Mouse (Mus musculus) layer of hippocampus, postnatal 10 days (tissue): ENCODE results near the gene Enkd1. TPM values are rescaled to one million over a fixed set of nuclear protein-coding genes. Genes with fewer than 3 reads are reported as not detected.

Experiments used
- DNase-seq, 2 experiments: peaks; one replicate each; pipeline ENCODE4 v3.0.0; 2021; ENCODE audit warnings: low spot score in 2 of 2
- total RNA-seq, 2 experiments: library from RNA; stranded (reverse); gene quantifications; 2 replicates each; pipeline ENCODE4 v1.2.3; 2021

The Enkd1 gene
- total RNA-seq, 2 experiments from 2014 or later: 11.3 to 13.2 TPM

- DNase-seq: no peak
These were observed 22.7 kb downstream of the Enkd1 start for GRCm38 (mm10) chr8:105685325-105685724.

- no peak for DNase-seq
These were observed 30.1 kb downstream of the Enkd1 start for GRCm38 (mm10) chr8:105677891-105678290.

- no peak for DNase-seq
These were observed 46.8 kb downstream of the Enkd1 start for GRCm38 (mm10) chr8:105661167-105661566.

GRCm38 (mm10) chr8:105657641-105658040, 50.4 kb downstream of the Enkd1 start:
- DNase-seq: no peak

Other genes starting within 250 kb of the Enkd1 start
- 10 to 100 TPM; 34.5 to 40.0 TPM for gene Tppp3, start 236.7 kb downstream of the Enkd1 start, total RNA-seq
- gene Zdhhc1, start 211.3 kb downstream of the Enkd1 start, total RNA-seq: 10 to 100 TPM; 17.5 to 20.4 TPM
- under 1 TPM in 1 of 2 experiments, not detected in 1; 0.18 TPM for gene Hsd11b2, start 189.5 kb downstream of the Enkd1 start, total RNA-seq
- gene Atp6v0d1, start 142.2 kb downstream of the Enkd1 start, total RNA-seq: 100 to 1,000 TPM; 298 to 305 TPM
- 10 to 100 TPM; 73.6 to 81.2 TPM for gene Ripor1, start 103.0 kb downstream of the Enkd1 start, total RNA-seq
- gene Ctcf, start 71.6 kb downstream of the Enkd1 start, total RNA-seq: 10 to 100 TPM; 63.6 to 67.7 TPM
- gene Agrp, start 70.8 kb downstream of the Enkd1 start, total RNA-seq: not detected
- 10 to 100 TPM; 48.6 to 52.4 TPM for gene Carmil2, start 21.9 kb downstream of the Enkd1 start, total RNA-seq
- gene Acd, start 7.1 kb downstream of the Enkd1 start, total RNA-seq: 10 to 100 TPM; 45.4 to 49.4 TPM
- 10 to 100 TPM; 38.6 to 39.7 TPM for gene Pard6a, start 7.1 kb downstream of the Enkd1 start, total RNA-seq
- not detected for gene 4933405L10Rik, start 555 bp downstream of the Enkd1 start, total RNA-seq
- gene Gfod2, start 50.5 kb upstream of the Enkd1 start, total RNA-seq: 10 to 100 TPM; 25.2 to 30.7 TPM
- 10 to 100 TPM; 23.6 to 25.0 TPM for gene Ranbp10, start 119.1 kb upstream of the Enkd1 start, total RNA-seq
- gene Tsnaxip1, start 119.5 kb upstream of the Enkd1 start, total RNA-seq: under 1 TPM; 0.33 to 0.53 TPM
- gene Cenpt, start 145.1 kb upstream of the Enkd1 start, total RNA-seq: 10 to 100 TPM; 23.9 to 25.4 TPM
- 10 to 100 TPM; 32.1 to 34.2 TPM for gene Thap11, start 146.9 kb upstream of the Enkd1 start, total RNA-seq
- 10 to 100 TPM; 23.3 to 42.6 TPM for gene Nutf2, start 152.4 kb upstream of the Enkd1 start, total RNA-seq
- 10 to 100 TPM; 59.5 to 63.9 TPM for gene Edc4, start 172.7 kb upstream of the Enkd1 start, total RNA-seq
- gene Nrn1l, start 185.4 kb upstream of the Enkd1 start, total RNA-seq: 1 to 10 TPM in 1 of 2 experiments, under 1 TPM in 1; 0.66 to 1.5 TPM
- gene Pskh1, start 192.2 kb upstream of the Enkd1 start, total RNA-seq: 1 to 10 TPM; 8.1 to 8.3 TPM
- under 1 TPM; 0.85 to 0.91 TPM for gene Ctrl, start 225.7 kb upstream of the Enkd1 start, total RNA-seq
- gene Psmb10, start 230.2 kb upstream of the Enkd1 start, total RNA-seq: 10 to 100 TPM; 70.2 to 82.5 TPM
- gene Lcat, start 235.2 kb upstream of the Enkd1 start, total RNA-seq: 10 to 100 TPM; 30.1 to 30.7 TPM